Comparison of ENCODE assay signal across 1 mouse cellular context in the genomic region with DNA sequence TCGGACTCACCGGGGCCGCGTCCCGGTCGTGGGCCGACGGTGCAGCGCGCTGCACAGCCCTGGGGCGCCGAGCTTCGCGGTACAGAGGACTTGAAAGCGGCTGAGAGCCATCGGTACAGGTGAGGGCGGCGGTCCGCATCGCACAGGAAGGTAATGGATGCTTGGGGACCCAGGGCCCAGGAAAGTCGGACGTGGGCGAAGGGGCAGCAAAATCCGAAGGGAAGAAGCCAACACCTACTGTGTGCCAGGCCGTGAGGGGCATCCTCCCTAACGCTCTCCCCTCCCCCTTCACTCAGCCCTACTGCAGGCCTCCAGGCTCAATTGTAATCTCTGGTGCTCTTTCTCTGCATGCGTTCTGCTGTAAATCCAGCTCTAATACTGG.
TF ChIP-seq lines count a peak whose summit lies in the region.

No protein-coding gene starts in this region.

TF ChIP-seq in MEL, 35 proteins besides CTCF, POLR2A, EP300 and RAD21 (continued from another document):
- peak; percentile 15; the same call in 1 of the 2 replicates for TF ChIP-seq MXI1 (IDR thresholded peaks at IDR 0.05; ENCODE audit: low read depth, low read length)
- no peak for TF ChIP-seq POLR2AphosphoS5 (IDR thresholded peaks at IDR 0.05; ENCODE audit: borderline replicate concordance, low read depth, low read length)
